Mouse (Mus musculus): ENCODE data around the gene Mpig6b. TPM values are rescaled to one million over a fixed set of nuclear protein-coding genes. Genes with fewer than 3 reads are reported as not detected.
"Not testable (repeated sequence)": the region's sequence is repeated elsewhere in the genome, so short reads cannot be mapped to it uniquely, and the experiment has no call there.

Mpig6b gene
- polyA plus RNA-seq, 1 experiment: not detected

- no peak for TF ChIP-seq CTCF (IDR thresholded peaks at IDR 0.05; ENCODE audit: low read depth, low read length)
- no peak for TF ChIP-seq POLR2A (IDR thresholded peaks at IDR 0.05; ENCODE audit: borderline replicate concordance, low read depth, low read length)
- H3K4me1 ChIP-seq (ENCODE audit: control insufficient read depth, insufficient read depth, low read length): peaks cover 50% of the 10 kb centered on the region
- H3K4me3 ChIP-seq (ENCODE audit: insufficient read depth, low read length): peak overlapping the region; percentile 65
- H3K27ac ChIP-seq (ENCODE audit: insufficient read depth, low read depth, low read length): peak overlapping the region; percentile 85
Observed at GRCm38 (mm10) chr17:35044904-35045806, 20.8 kb downstream of the Mpig6b start.

DNA sequence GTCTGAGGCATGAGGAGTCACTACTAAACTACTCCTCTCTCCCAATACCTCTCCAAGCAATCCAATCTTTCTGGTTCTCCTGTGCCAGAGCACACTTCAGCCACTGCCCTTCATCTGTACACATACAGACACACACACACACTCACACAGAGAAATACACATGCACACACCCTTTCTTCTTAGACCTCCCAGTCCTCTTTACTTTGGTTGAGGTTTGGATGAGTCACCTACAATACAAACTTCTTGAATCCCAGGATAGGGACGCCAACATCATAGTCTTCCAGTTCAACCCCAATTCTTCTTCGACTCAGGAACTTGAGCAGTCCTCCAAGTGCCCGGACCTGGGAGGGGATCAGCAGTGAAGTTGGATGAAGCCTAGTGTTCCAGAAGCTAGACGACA is 22.2 kb downstream of the Mpig6b start:
- no peak overlapping the region for H3K4me3 ChIP-seq (ENCODE audit: insufficient read depth, low read length)
- H3K27ac ChIP-seq (ENCODE audit: insufficient read depth, low read depth, low read length): no peak overlapping the region
- H3K4me1 ChIP-seq (ENCODE audit: control insufficient read depth, insufficient read depth, low read length): peaks cover 46% of the 10 kb centered on the region
- TF ChIP-seq CTCF (IDR thresholded peaks at IDR 0.05; ENCODE audit: low read depth, low read length) (no peak), POLR2A (IDR thresholded peaks at IDR 0.05; ENCODE audit: borderline replicate concordance, low read depth, low read length) (no peak)

DNA sequence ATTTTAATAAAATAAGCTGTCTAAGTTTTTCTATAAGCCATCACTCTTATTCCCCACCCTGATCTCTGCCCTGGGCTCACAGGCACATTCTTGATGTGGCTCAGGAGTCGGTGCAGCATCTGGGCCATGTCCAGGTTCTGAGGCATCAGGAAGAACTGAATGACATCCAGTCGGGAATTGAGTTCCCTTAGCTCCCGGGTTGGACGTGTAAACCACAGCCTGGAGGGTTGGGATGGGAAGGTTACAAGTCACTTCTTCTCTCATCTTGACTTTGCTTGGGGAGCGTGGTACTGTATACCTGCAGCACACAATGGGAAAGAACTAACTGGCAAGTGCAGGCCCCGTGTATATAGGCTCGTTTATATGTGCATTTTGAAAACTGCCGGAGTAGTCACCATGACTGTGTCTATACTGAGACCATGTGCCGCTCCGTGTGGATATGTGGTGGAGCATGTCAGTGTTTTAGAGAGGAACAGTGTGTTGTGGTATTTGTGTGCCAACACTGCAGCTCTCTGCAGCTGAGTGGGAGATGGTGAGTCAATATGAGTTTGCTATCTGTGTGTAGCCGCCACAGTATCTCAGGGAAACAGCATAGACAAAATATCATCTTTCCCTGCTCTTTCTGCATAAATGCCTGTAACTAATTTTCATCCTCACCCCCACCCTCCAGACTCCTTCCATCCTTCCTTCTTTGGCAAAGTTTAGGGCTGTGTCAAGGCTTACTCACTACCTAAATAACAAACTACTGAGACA is 26.7 kb downstream of the Mpig6b start:
- Histone ChIP-seq H3K27ac (ENCODE audit: insufficient read depth, low read depth, low read length) (no peak overlapping the region), H3K4me3 (ENCODE audit: insufficient read depth, low read length) (no peak overlapping the region), H3K4me1 (ENCODE audit: control insufficient read depth, insufficient read depth, low read length) (peaks cover 26% of the 10 kb centered on the region)
- no peak for TF ChIP-seq POLR2A (IDR thresholded peaks at IDR 0.05; ENCODE audit: borderline replicate concordance, low read depth, low read length)

GRCm38 (mm10) chr17:35034896-35035295 is 31.1 kb downstream of the Mpig6b start:
- peaks cover 16% of the 10 kb centered on the region for H3K4me1 ChIP-seq (ENCODE audit: control insufficient read depth, insufficient read depth, low read length)
- no peak for TF ChIP-seq CTCF (IDR thresholded peaks at IDR 0.05; ENCODE audit: low read depth, low read length)
- no peak for TF ChIP-seq POLR2A (IDR thresholded peaks at IDR 0.05; ENCODE audit: borderline replicate concordance, low read depth, low read length)
- H3K27ac ChIP-seq (ENCODE audit: insufficient read depth, low read depth, low read length): no peak overlapping the region
- no peak overlapping the region for H3K4me3 ChIP-seq (ENCODE audit: insufficient read depth, low read length)

GRCm38 (mm10) chr17:35033703-35034102 is 32.3 kb downstream of the Mpig6b start:
- not testable (repeated sequence) for H3K4me3 ChIP-seq (ENCODE audit: insufficient read depth, low read length); H3K27ac ChIP-seq (ENCODE audit: insufficient read depth, low read depth, low read length)
- H3K4me1 ChIP-seq (ENCODE audit: control insufficient read depth, insufficient read depth, low read length): peaks cover 16% of the 10 kb centered on the region

GRCm38 (mm10) chr17:35032323-35032870 is 33.6 kb downstream of the Mpig6b start:
- H3K4me3 ChIP-seq (ENCODE audit: insufficient read depth, low read length): no peak overlapping the region
- peaks cover 16% of the 10 kb centered on the region for H3K4me1 ChIP-seq (ENCODE audit: control insufficient read depth, insufficient read depth, low read length)
- no peak for TF ChIP-seq POLR2A (IDR thresholded peaks at IDR 0.05; ENCODE audit: borderline replicate concordance, low read depth, low read length)
- TF ChIP-seq CTCF (IDR thresholded peaks at IDR 0.05; ENCODE audit: low read depth, low read length): 0 out of 2 replicates have a peak, but pooled peaks have one; percentile 8
- no peak overlapping the region for H3K27ac ChIP-seq (ENCODE audit: insufficient read depth, low read depth, low read length)

GRCm38 (mm10) chr17:35031880-35032279 is 34.1 kb downstream of the Mpig6b start:
- peaks cover 16% of the 10 kb centered on the region for H3K4me1 ChIP-seq (ENCODE audit: control insufficient read depth, insufficient read depth, low read length)
- no peak for TF ChIP-seq POLR2A (IDR thresholded peaks at IDR 0.05; ENCODE audit: borderline replicate concordance, low read depth, low read length)
- TF ChIP-seq CTCF (IDR thresholded peaks at IDR 0.05; ENCODE audit: low read depth, low read length): no peak
- H3K4me3 ChIP-seq (ENCODE audit: insufficient read depth, low read length): no peak overlapping the region
- no peak overlapping the region for H3K27ac ChIP-seq (ENCODE audit: insufficient read depth, low read depth, low read length)

- Histone ChIP-seq H3K4me1 (ENCODE audit: control insufficient read depth, insufficient read depth, low read length) (peaks cover 16% of the 10 kb centered on the region), H3K27ac (ENCODE audit: insufficient read depth, low read depth, low read length) (no peak overlapping the region), H3K4me3 (ENCODE audit: insufficient read depth, low read length) (no peak overlapping the region)
- TF ChIP-seq POLR2A (IDR thresholded peaks at IDR 0.05; ENCODE audit: borderline replicate concordance, low read depth, low read length) (no peak), CTCF (IDR thresholded peaks at IDR 0.05; ENCODE audit: low read depth, low read length) (no peak)
Observed at GRCm38 (mm10) chr17:35031272-35031671, 34.7 kb downstream of the Mpig6b start.

DNA sequence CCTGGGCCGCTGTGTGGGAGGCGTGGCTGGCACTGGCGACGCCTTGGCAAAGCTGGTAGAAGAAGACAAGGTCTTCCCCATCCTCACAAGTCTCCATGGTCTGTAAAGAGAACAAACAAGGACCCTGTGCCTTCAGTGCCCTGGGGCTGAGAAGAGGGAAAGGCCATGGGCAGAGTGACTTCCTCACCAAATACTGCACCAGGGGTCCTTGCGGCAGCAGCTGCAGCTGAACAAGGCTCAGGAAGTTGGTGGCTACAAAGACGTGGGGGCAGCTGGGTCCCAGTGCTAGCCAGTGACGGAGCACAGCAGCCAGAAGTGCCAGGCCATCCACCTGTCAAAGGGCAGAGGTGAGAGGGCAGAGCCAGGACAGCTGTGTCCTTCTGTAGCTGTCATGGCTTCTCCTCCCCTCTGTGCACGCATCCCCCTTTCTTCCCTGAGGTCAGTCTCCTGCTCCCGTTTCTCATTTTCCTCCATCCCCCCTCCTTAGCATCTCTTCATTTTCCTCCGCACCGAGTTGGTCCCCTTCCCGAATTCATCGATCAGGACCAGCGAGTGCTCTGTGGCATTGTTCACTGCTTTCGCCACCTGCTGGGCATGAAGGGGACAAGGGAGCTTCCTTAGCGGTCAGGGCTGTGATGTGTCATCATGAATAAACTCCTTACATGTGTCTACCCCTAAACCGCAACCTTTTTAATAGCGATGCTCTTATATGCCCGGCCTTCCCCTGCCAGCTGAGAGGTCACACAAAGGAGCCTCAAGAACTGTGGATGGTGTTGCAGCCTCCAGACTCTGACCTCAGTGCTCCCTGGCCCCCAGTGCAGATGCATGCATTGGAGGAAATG is 36.1 kb downstream of the Mpig6b start:
- Histone ChIP-seq H3K4me3 (ENCODE audit: insufficient read depth, low read length) (no peak overlapping the region), H3K4me1 (ENCODE audit: control insufficient read depth, insufficient read depth, low read length) (peaks cover 17% of the 10 kb centered on the region), H3K27ac (ENCODE audit: insufficient read depth, low read depth, low read length) (no peak overlapping the region)
- no peak for TF ChIP-seq CTCF (IDR thresholded peaks at IDR 0.05; ENCODE audit: low read depth, low read length)
- TF ChIP-seq POLR2A (IDR thresholded peaks at IDR 0.05; ENCODE audit: borderline replicate concordance, low read depth, low read length): no peak
